Mouse (Mus musculus): ENCODE results near the gene Cdiptos. TPM values are rescaled to one million over a fixed set of nuclear protein-coding genes. Genes with fewer than 3 reads are reported as not detected.

Gene Cdiptos
- 1.6 and 2.1 TPM in 2 replicates for polyA plus RNA-seq (2015; fragmentation: Nextera tagmentation; extraction: Ambion mirVana)

DNA sequence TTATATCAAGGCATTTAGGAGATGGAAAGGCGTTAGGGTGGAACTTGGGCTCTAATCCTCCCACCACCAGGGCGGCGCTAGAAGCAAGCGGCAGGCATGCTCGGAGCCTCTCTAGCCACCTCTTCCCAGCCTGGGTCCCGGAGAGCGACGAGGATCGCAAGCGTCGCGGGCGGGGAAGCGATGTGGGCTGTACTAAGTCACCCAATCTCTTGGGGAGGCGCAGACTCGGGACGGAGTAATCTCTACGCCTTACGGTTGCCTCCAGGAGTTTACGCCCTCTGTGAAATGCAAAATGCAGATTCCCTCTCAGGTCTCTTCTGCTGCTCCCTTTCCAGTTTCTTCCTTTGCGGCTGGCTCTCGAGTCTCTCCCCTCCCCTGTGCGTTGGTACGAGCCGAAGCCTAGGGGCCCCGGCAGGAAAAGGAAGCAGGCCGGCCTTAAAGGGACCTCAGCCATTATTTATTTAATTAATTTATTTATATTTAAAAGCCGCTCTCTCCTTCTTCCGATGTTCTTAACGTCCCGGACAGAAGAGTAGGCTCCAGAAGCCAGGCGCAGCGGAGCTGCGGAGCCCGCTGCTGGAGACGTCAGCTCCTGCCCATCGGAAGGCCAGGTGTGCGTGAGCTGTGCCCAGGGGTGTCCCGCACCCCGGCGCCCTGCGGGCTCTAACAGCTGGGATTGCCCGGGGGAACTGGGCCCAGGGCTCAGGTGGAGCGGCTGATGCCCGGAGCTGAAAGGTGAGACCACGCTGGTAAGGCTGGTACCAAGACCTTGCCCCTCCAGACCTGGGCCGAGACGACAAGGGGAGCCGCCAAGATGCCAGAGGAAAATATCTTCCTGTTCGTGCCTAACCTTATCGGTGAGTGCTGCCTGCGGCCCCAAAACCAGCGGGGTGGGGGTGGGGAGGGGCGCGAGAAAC, at the start of gene Cdiptos:
Gene Cdiptos (minus strand): TSS at position 149 of the 917 bp plus-strand sequence.
- Histone ChIP-seq H3K9me3 (ENCODE audit: low read length) (no peaks in the 10 kb centered on the region), H3K4me1 (ENCODE audit: insufficient read depth, low read length) (peaks cover 6% of the 10 kb centered on the region), H3K36me3 (ENCODE audit: insufficient read depth, low read length) (peaks cover 26% of the 10 kb centered on the region), H3K4me2 (replicated peaks; ENCODE audit: low read depth, low read length) (peak within 1 kb of the TSS; percentile 82), H3K27me3 (ENCODE audit: insufficient read depth, low read length) (no peaks in the 10 kb centered on the region), H3K9ac (replicated peaks; ENCODE audit: low read length) (peak within 1 kb of the TSS; percentile 98), H3K4me3 (ENCODE audit: low read length) (peak within 1 kb of the TSS; percentile 99), H3K27ac (ENCODE audit: low read length) (peak within 1 kb of the TSS; percentile 98)
- WGBS: under 1% methylated on average over 54 of the region's 55 CpGs
- peak; percentile 97 for ATAC-seq (ENCODE audit: low FRiP score, low TSS enrichment)

DNA sequence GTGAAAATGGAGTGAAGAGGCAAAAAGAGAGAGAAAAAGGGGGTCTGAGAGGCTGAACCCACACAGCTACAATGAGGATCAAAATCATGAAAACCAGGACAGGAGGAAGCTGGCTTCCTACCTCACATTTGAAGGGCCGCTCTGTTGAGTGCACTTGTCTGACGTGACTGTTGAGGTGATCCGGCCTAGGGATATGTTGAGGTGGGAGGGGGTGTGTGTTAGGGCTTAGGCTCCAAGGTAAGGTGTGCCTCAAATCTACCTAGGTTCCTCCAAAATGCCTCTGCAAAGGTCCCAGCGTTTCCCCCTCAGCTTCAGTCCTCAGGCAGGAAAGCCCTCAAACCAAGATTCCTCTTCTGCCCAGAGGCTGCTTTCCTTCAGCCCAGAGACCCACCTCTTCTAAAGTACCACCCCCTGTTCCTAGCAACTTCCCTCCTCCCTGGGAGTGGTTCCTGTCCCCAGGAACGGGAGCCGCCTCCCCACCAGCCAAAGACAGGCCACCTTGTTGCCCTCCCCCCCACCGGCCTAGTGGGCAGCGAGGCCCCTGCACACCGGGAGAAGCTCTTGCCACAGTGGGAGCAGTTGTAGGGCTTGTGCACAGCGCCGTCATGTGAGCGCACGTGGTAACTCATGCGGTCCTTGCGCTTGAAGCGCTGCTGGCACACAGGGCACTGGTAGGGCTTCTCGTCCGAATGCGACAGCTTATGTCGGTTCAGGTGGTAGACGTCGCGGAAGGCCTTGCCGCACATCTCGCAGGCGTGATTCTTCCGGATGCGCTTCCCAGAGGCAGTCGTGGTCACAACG, 49.1 kb upstream of the Cdiptos start:
- Histone ChIP-seq H3K27ac (ENCODE audit: low read length) (peak overlapping the region; percentile 99), H3K4me2 (replicated peaks; ENCODE audit: low read depth, low read length) (peak overlapping the region; percentile 87), H3K36me3 (ENCODE audit: insufficient read depth, low read length) (peaks cover 38% of the 10 kb centered on the region), H3K9me3 (ENCODE audit: low read length) (no peaks in the 10 kb centered on the region), H3K4me1 (ENCODE audit: insufficient read depth, low read length) (peaks cover 57% of the 10 kb centered on the region), H3K4me3 (ENCODE audit: low read length) (peak overlapping the region; percentile 95), H3K27me3 (ENCODE audit: insufficient read depth, low read length) (no peaks in the 10 kb centered on the region), H3K9ac (replicated peaks; ENCODE audit: low read length) (peak overlapping the region; percentile 97)
- peak; percentile 30 for ATAC-seq (ENCODE audit: low FRiP score, low TSS enrichment)
- WGBS: under 1% methylated on average over 30 of the region's 30 CpGs

- ATAC-seq (ENCODE audit: low FRiP score, low TSS enrichment): no peak
- WGBS: 17% methylated on average over 19 of the region's 19 CpGs
- Histone ChIP-seq H3K9me3 (ENCODE audit: low read length) (no peaks in the 10 kb centered on the region), H3K4me2 (replicated peaks; ENCODE audit: low read depth, low read length) (peak overlapping the region; percentile 87), H3K4me3 (ENCODE audit: low read length) (peak overlapping the region; percentile 95), H3K9ac (replicated peaks; ENCODE audit: low read length) (peak overlapping the region; percentile 97), H3K36me3 (ENCODE audit: insufficient read depth, low read length) (peaks cover 33% of the 10 kb centered on the region), H3K27me3 (ENCODE audit: insufficient read depth, low read length) (no peaks in the 10 kb centered on the region), H3K27ac (ENCODE audit: low read length) (peak overlapping the region; percentile 99), H3K4me1 (ENCODE audit: insufficient read depth, low read length) (peaks cover 65% of the 10 kb centered on the region)
These were observed 48.2 kb upstream of the Cdiptos start for GRCm38 (mm10) chr7:127023896-127024690.

DNA sequence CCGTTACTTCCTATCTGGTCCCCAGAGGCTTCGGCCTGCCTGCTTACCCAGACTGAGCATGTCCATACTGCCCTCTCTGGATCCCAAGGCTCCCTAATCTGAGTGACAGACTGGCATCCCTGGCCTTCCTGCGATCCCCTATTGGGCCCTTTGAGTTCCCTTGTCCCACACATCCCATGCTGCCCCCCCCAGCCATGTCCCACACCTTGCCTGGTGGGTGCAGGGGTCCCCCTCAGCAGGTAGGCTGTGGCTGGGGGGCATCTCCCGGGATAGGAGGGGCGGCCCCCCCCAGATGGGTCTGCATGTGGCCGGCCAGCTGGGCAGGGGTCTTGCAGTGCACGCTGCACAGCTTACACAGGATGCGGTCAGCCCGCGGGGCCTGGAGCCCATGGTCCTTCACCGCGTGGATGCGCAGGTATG, 47.4 kb upstream of the Cdiptos start:
- Histone ChIP-seq H3K27me3 (ENCODE audit: insufficient read depth, low read length) (no peaks in the 10 kb centered on the region), H3K36me3 (ENCODE audit: insufficient read depth, low read length) (peaks cover 33% of the 10 kb centered on the region), H3K4me3 (ENCODE audit: low read length) (peak overlapping the region; percentile 95), H3K27ac (ENCODE audit: low read length) (peak overlapping the region; percentile 43; the same call in 1 of the 2 replicates), H3K4me2 (replicated peaks; ENCODE audit: low read depth, low read length) (peak overlapping the region; percentile 87), H3K4me1 (ENCODE audit: insufficient read depth, low read length) (peaks cover 71% of the 10 kb centered on the region), H3K9me3 (ENCODE audit: low read length) (no peaks in the 10 kb centered on the region), H3K9ac (replicated peaks; ENCODE audit: low read length) (peak overlapping the region; percentile 97)
- 83% methylated on average over 13 of the region's 13 CpGs for WGBS
- no peak for ATAC-seq (ENCODE audit: low FRiP score, low TSS enrichment)

- no peak overlapping the region for H3K27ac ChIP-seq (ENCODE audit: low read length)
- H3K27me3 ChIP-seq (ENCODE audit: insufficient read depth, low read length): no peaks in the 10 kb centered on the region
- 81% methylated on average over 7 of the region's 7 CpGs for WGBS
- H3K4me2 ChIP-seq (replicated peaks; ENCODE audit: low read depth, low read length): peak overlapping the region; percentile 87
- H3K4me1 ChIP-seq (ENCODE audit: insufficient read depth, low read length): peaks cover 71% of the 10 kb centered on the region
- no peak for ATAC-seq (ENCODE audit: low FRiP score, low TSS enrichment)
- H3K9me3 ChIP-seq (ENCODE audit: low read length): no peaks in the 10 kb centered on the region
- peak overlapping the region; percentile 95; the same call in 1 of the 2 replicates for H3K4me3 ChIP-seq (ENCODE audit: low read length)
- peaks cover 29% of the 10 kb centered on the region for H3K36me3 ChIP-seq (ENCODE audit: insufficient read depth, low read length)
- peak overlapping the region; percentile 97; the same call in 1 of the 2 replicates for H3K9ac ChIP-seq (replicated peaks; ENCODE audit: low read length)
These were observed 46.8 kb upstream of the Cdiptos start for GRCm38 (mm10) chr7:127022528-127023271.

DNA sequence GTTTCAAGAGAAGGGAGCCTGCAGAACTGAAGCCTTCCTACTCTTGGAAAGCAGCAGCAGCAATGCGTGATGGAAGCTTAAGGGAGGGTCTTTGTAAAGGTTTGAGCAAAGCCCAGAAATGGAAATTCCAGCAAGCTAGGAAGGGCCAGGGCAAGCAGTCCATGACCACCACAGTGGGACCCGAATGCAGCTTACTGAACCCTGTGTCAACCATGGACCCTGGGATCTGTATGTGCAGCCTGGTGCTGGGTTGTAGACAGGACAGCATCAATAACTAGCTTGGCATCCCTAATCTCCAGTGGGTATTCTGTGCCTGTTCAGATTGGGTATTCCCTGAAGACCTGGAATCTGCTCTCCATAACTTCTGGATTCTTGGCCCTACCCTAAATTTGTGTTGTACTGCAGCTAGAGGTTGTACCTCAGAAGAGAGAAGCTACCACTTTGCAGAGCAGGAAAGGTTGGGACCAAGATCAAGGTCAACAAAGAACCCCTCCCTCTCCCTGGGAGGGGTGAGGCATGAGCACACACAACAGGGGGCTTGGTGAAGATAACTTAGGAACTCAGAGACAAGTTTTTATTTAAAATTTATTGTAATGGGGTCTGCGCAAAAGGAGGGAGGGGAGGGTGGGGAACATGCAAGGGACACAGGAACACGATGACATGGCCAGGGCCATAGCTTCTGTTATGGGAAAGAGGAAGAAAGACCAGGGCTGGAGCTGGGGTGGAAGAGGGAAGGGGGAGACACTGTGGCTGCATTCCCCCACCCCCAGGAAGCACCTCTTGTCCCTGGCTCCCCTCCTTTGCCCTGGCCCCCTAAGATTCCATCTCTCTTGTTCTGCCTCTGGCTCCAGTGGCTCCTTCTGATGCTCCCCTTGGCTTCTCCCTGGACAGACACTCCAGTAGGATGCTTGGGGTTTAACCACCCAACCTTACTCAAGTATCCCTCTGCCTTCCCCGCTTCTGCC, 45.9 kb upstream of the Cdiptos start:
- peaks cover 29% of the 10 kb centered on the region for H3K36me3 ChIP-seq (ENCODE audit: insufficient read depth, low read length)
- H3K9ac ChIP-seq (replicated peaks; ENCODE audit: low read length): peak overlapping the region; percentile 64
- peaks cover 71% of the 10 kb centered on the region for H3K4me1 ChIP-seq (ENCODE audit: insufficient read depth, low read length)
- H3K27me3 ChIP-seq (ENCODE audit: insufficient read depth, low read length): no peaks in the 10 kb centered on the region
- peak overlapping the region; percentile 48 for H3K4me3 ChIP-seq (ENCODE audit: low read length)
- H3K27ac ChIP-seq (ENCODE audit: low read length): peak overlapping the region; percentile 58
- no peaks in the 10 kb centered on the region for H3K9me3 ChIP-seq (ENCODE audit: low read length)
- no peak for ATAC-seq (ENCODE audit: low FRiP score, low TSS enrichment)
- 41% methylated on average over 5 of the region's 5 CpGs for WGBS
- H3K4me2 ChIP-seq (replicated peaks; ENCODE audit: low read depth, low read length): peak overlapping the region; percentile 63

DNA sequence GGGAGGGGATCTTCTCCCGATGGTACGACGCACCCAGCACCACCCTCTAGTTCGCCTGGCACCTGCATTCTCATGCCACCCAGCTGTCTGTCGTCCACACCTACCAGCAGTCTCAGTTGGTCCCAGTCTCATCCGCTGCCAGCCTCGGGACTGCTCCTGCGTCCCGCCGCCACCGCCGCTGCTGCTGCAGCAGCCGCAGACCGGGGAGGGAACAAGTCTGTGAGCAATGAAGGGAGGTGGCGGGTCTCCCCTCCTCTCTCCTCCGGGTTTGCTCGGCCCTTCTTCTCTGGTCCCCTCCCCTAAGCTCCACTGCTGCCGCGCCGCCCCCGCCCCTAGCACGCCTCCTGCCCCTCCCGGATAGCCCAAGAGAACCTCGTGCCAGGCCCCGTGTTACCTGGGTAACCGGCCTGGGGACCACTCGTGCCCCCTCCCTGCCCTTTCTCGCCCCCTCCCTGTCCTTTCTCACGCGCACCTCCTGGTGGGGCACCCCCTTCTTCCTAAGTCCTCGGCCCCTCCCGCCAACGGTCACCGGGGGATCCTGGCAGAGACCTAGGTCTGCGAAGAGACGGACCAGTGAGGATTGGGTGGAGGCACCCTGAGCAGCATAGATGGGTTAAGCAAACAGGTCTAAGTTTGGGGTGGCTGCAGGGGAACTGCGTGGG, 45.1 kb upstream of the Cdiptos start, which contains the start of the genes Gm42742 and Prrt2:
Gene Gm42742 (minus strand): TSS at position 197 of the 662 bp plus-strand sequence.
Gene Prrt2 (minus strand): TSS at position 311 of the 662 bp plus-strand sequence.
- Histone ChIP-seq H3K4me1 (ENCODE audit: insufficient read depth, low read length) (peaks cover 72% of the 10 kb centered on the region), H3K27ac (ENCODE audit: low read length) (peak within 1 kb of the TSS; percentile 58), H3K4me2 (replicated peaks; ENCODE audit: low read depth, low read length) (peak within 1 kb of the TSS; percentile 63), H3K9me3 (ENCODE audit: low read length) (no peaks in the 10 kb centered on the region), H3K27me3 (ENCODE audit: insufficient read depth, low read length) (no peaks in the 10 kb centered on the region), H3K36me3 (ENCODE audit: insufficient read depth, low read length) (peaks cover 29% of the 10 kb centered on the region), H3K4me3 (ENCODE audit: low read length) (peak within 1 kb of the TSS; percentile 48), H3K9ac (replicated peaks; ENCODE audit: low read length) (peak within 1 kb of the TSS; percentile 64)
- WGBS: 1% methylated on average over 30 of the region's 37 CpGs
- peak; percentile 12; the same call in 1 of the 2 replicates for ATAC-seq (ENCODE audit: low FRiP score, low TSS enrichment)

Data from kidney, embryonic 16.5 days (tissue).